Mouse (Mus musculus) CH12.LX (cell line): ENCODE measurements around the gene Phactr1. TPM values are rescaled to one million over a fixed set of nuclear protein-coding genes. Genes with fewer than 3 reads are reported as not detected.

ENCODE experiments used
- DNase-seq: peaks from one replicate; pipeline ENCODE4 v3.0.0-alpha.2; 2013; ENCODE audit errors: extremely low read depth
- H3K27ac ChIP-seq: 2 replicates; pipeline ENCODE4 v1.5.1; 2012; ENCODE audit warnings: low read depth, mild to moderate bottlenecking, control low read depth, moderate library complexity; ENCODE audit not compliant: insufficient read depth
- H3K27me3 ChIP-seq: replicated peaks from 2 replicates; pipeline ENCODE3; 2012; ENCODE audit warnings: inconsistent platforms
- H3K36me3 ChIP-seq, 2 experiments: replicated peaks in 1 of 2; 2 replicates each; pipeline versions ENCODE3 to v1.6.1; 2012; ENCODE audit warnings: inconsistent platforms in 1 of 2, low read length in 1 of 2, mild to moderate bottlenecking in 1 of 2, mixed read lengths in 1 of 2, moderate library complexity in 1 of 2; ENCODE audit not compliant: control insufficient read depth in 1 of 2, insufficient read depth in 1 of 2
- H3K4me1 ChIP-seq, 2 experiments: 2 replicates each; pipeline ENCODE4 v1.6.1; 2012; ENCODE audit warnings: inconsistent platforms in 1 of 2, moderate library complexity in 1 of 2; ENCODE audit not compliant: insufficient read depth in 2 of 2, control insufficient read depth in 1 of 2
- H3K4me2 ChIP-seq: 2 replicates; pipeline ENCODE4 v1.6.1; 2012; ENCODE audit warnings: low read depth, mild to moderate bottlenecking, control low read depth; ENCODE audit not compliant: poor library complexity, insufficient read depth, severe bottlenecking
- H3K4me3 ChIP-seq, 3 experiments: fragments of 150-350 bp in 1 of 3; sonication (generic) in 1 of 3; replicated peaks in 1 of 3; 2 replicates each; pipeline versions ENCODE3 to v1.5.1; 2011 to 2012; ENCODE audit warnings: low read depth in 2 of 3, low read length in 2 of 3, mild to moderate bottlenecking in 2 of 3, moderate library complexity in 2 of 3, control low read depth in 1 of 3, improper control_type of control experiment in 1 of 3, inconsistent platforms in 1 of 3, mixed read lengths in 1 of 3; ENCODE audit not compliant: poor library complexity in 1 of 3
- H3K79me2 ChIP-seq: replicated peaks from 2 replicates; pipeline ENCODE4 v1.6.1; 2012; ENCODE audit warnings: mild to moderate bottlenecking, moderate library complexity; ENCODE audit not compliant: control insufficient read depth, poor library complexity, insufficient read depth, severe bottlenecking; ENCODE audit errors: extremely low read depth
- H3K9ac ChIP-seq: 2 replicates; pipeline ENCODE4 v1.6.1; 2012; ENCODE audit warnings: low read depth, mild to moderate bottlenecking, control low read depth, moderate library complexity; ENCODE audit not compliant: insufficient read depth
- H3K9me3 ChIP-seq: replicated peaks from 2 replicates; pipeline ENCODE3; 2012; ENCODE audit warnings: low read length, inconsistent platforms, mixed read lengths
- BHLHE40 ChIP-seq: IDR thresholded peaks from 2 replicates; pipeline ENCODE4 v1.6.1; 2011; ENCODE audit warnings: mild to moderate bottlenecking, low read depth, low read length, improper control_type of control experiment
- CTCF ChIP-seq, 2 experiments: IDR thresholded peaks in 1 of 2; conservative IDR thresholded peaks in 1 of 2; 2 replicates each; pipeline ENCODE4 v1.5.1; 2011 to 2012; ENCODE audit warnings: low read depth in 2 of 2, low read length in 2 of 2, improper control_type of control experiment in 1 of 2, inconsistent platforms in 1 of 2, mild to moderate bottlenecking in 1 of 2, moderate library complexity in 1 of 2
- EP300 ChIP-seq: IDR thresholded peaks from 2 replicates; pipeline ENCODE4 v1.6.1; 2011; ENCODE audit warnings: low read length, improper control_type of control experiment
- ETS1 ChIP-seq: conservative IDR thresholded peaks from 2 replicates; pipeline ENCODE4 v1.6.1; 2012; ENCODE audit warnings: low read depth, mild to moderate bottlenecking, inconsistent platforms, low read length, improper control_type of control experiment, moderate library complexity
- GABPA ChIP-seq: IDR thresholded peaks from 2 replicates; pipeline ENCODE4 v1.6.1; 2012; ENCODE audit warnings: low read depth, low read length, improper control_type of control experiment, inconsistent platforms; ENCODE audit not compliant: insufficient replicate concordance
- IRF4 ChIP-seq: IDR thresholded peaks from 2 replicates; pipeline ENCODE4 v1.6.1; 2014; ENCODE audit warnings: low read depth, mild to moderate bottlenecking, inconsistent platforms, low read length, improper control_type of control experiment
- JUN ChIP-seq: IDR thresholded peaks from 2 replicates; pipeline ENCODE4 v1.6.1; 2011; ENCODE audit warnings: low read depth, mild to moderate bottlenecking, low read length, improper control_type of control experiment, moderate library complexity; ENCODE audit not compliant: insufficient read depth
- JUND ChIP-seq: conservative IDR thresholded peaks from 2 replicates; pipeline ENCODE4 v1.6.1; 2011; ENCODE audit warnings: low read depth, low read length, improper control_type of control experiment
- MAFK ChIP-seq: IDR thresholded peaks from 2 replicates; pipeline ENCODE4 v1.6.1; 2011; ENCODE audit warnings: low read length, improper control_type of control experiment; ENCODE audit not compliant: insufficient replicate concordance
- MAX ChIP-seq: IDR thresholded peaks from 2 replicates; pipeline ENCODE4 v1.6.1; 2011; ENCODE audit warnings: low read length, improper control_type of control experiment
- MAZ ChIP-seq: IDR thresholded peaks from 2 replicates; pipeline ENCODE4 v1.6.1; 2012; ENCODE audit warnings: low read depth, mild to moderate bottlenecking, inconsistent platforms, low read length, improper control_type of control experiment, moderate library complexity
- NELFE ChIP-seq: IDR thresholded peaks from 2 replicates; pipeline ENCODE4 v1.6.1; 2011; ENCODE audit warnings: low read depth, low read length, improper control_type of control experiment
- NRF1 ChIP-seq: IDR thresholded peaks from 2 replicates; pipeline ENCODE4 v1.6.1; 2014; ENCODE audit warnings: low read depth, mild to moderate bottlenecking, inconsistent platforms, low read length, improper control_type of control experiment, moderate library complexity
- PAX5 ChIP-seq: IDR thresholded peaks from 2 replicates; pipeline ENCODE4 v1.6.1; 2012; ENCODE audit warnings: low read length, inconsistent platforms, mixed read lengths
- POLR2A ChIP-seq: IDR thresholded peaks from 2 replicates; pipeline ENCODE4 v1.6.1; 2011; ENCODE audit warnings: low read depth, mild to moderate bottlenecking, improper control_type of control experiment, low read length
- RAD21 ChIP-seq: IDR thresholded peaks from 2 replicates; pipeline ENCODE4 v1.6.1; 2011; ENCODE audit warnings: low read depth, mild to moderate bottlenecking, low read length, improper control_type of control experiment, moderate library complexity
- RCOR1 ChIP-seq: conservative IDR thresholded peaks from 2 replicates; pipeline ENCODE4 v1.6.1; 2012; ENCODE audit warnings: low read depth, mild to moderate bottlenecking, inconsistent platforms, low read length, improper control_type of control experiment
- TCF12 ChIP-seq: IDR thresholded peaks from 2 replicates; pipeline ENCODE4 v1.6.1; 2014; ENCODE audit warnings: low read depth, mild to moderate bottlenecking, inconsistent platforms, low read length, improper control_type of control experiment
- UBTF ChIP-seq: IDR thresholded peaks from 2 replicates; pipeline ENCODE4 v1.6.1; 2012; ENCODE audit warnings: low read depth, mild to moderate bottlenecking, inconsistent platforms, low read length, improper control_type of control experiment, moderate library complexity
- USF2 ChIP-seq: conservative IDR thresholded peaks from 2 replicates; pipeline ENCODE4 v1.6.1; 2011; ENCODE audit warnings: low read depth, low read length, improper control_type of control experiment
- ZC3H11A ChIP-seq: IDR thresholded peaks from 2 replicates; pipeline ENCODE4 v1.6.1; 2012; ENCODE audit warnings: low read depth, mild to moderate bottlenecking, inconsistent platforms, low read length, improper control_type of control experiment
- ZMIZ1 ChIP-seq: IDR thresholded peaks from 2 replicates; pipeline ENCODE4 v1.6.1; 2012; ENCODE audit warnings: low read depth, mild to moderate bottlenecking, inconsistent platforms, low read length, improper control_type of control experiment
- dilution Hi-C: fragments of 300-500 bp; cut with MboI; formaldehyde crosslinking; loops from 2 replicates; pipeline ENCODE4 v1.14.3; 2020; ENCODE audit warnings: low sequenced_read_pairs; ENCODE audit not compliant: extremely low pct_unique_long_range_greater_than_20kb, extremely low pct_ligation_motif_present
- in situ Hi-C: fragments of 300-500 bp; cut with MboI; formaldehyde crosslinking; loops from 3 replicates; pipeline ENCODE4 v1.14.3; 2019; ENCODE audit warnings: low sequenced_read_pairs, low pct_ligation_motif_present, low pct_unique_long_range_greater_than_20kb, mixed read lengths
- polyA plus RNA-seq: library from polyadenylated mRNA; unstranded; fragments of >175 nt; gene quantifications from 2 replicates; pipeline ENCODE4 v1.2.1, GENCODE M21; 2012; ENCODE audit warnings: low read depth; ENCODE audit not compliant: insufficient read length
- total RNA-seq, 2 experiments: library from RNA; depleted of rRNA; stranded (reverse); fragments of 300-350 nt in 1 of 2; fragments of >200 nt in 1 of 2; gene quantifications; 2 replicates each; pipeline ENCODE4 v1.2.3; 2012 to 2014

Gene Phactr1
- total and polyA plus RNA-seq, 3 experiments = 2.0 to 6.1 (median 3.1) TPM

GRCm38 (mm10) chr13:43173262-43173661 lies 492.8 kb downstream of the Phactr1 start (continued):
- TF ChIP-seq EP300 (no peak), MAZ (no peak), USF2 (no peak), ETS1 (no peak), MAFK (no peak), NRF1 (no peak), JUN (no peak), JUND (no peak)

- TF ChIP-seq RAD21 (no peak), CTCF (conservative IDR thresholded peaks at IDR 0.05 in 1 of 2, IDR thresholded peaks at IDR 0.05 in 1 of 2; ENCODE audit: low read depth in 2 of 2, low read length in 2 of 2) (no peak), ZMIZ1 (no peak), MAX (no peak), GABPA (no peak), RCOR1 (no peak), POLR2A (no peak), ZC3H11A (no peak), IRF4 (no peak), TCF12 (no peak), JUND (no peak), NRF1 (no peak), NELFE (no peak), UBTF (no peak), JUN (no peak), BHLHE40 (no peak), PAX5 (no peak)
Observed at GRCm38 (mm10) chr13:43176676-43177075, 496.3 kb downstream of the Phactr1 start.

More at GRCm38 (mm10) chr13:43176676-43177075, 496.3 kb downstream of the Phactr1 start:
- H3K27me3 ChIP-seq = no peaks in the 10 kb centered on the region
- no peak for DNase-seq
- H3K4me1 ChIP-seq = peaks cover 10 to 42% of the 10 kb centered on the region in 2 experiments
- H3K27ac ChIP-seq = no peak overlapping the region
- no peak overlapping the region for H3K4me2 ChIP-seq
- in situ Hi-C loops = loop anchor here (10.0 to 25.0 kb wide), 2 partner anchors 386 to 558 kb away; partner anchors contain the start of gene Mcur1
- no peak overlapping the region for H3K9ac ChIP-seq
- H3K79me2 ChIP-seq = no peaks in the 10 kb centered on the region
- no peak overlapping the region for H3K4me3 ChIP-seq
- no peaks in the 10 kb centered on the region for H3K9me3 ChIP-seq
- no peaks in the 10 kb centered on the region for H3K36me3 ChIP-seq
- dilution Hi-C loops = no loop called here
